Mouse (Mus musculus) cerebellum, adult 18-20 months (tissue): ENCODE data around the gene Eps15l1.

Source experiments
- DNase-seq, 2 experiments: peaks; one replicate each; pipeline ENCODE4 v3.0.0; 2021

Gene Eps15l1

DNA sequence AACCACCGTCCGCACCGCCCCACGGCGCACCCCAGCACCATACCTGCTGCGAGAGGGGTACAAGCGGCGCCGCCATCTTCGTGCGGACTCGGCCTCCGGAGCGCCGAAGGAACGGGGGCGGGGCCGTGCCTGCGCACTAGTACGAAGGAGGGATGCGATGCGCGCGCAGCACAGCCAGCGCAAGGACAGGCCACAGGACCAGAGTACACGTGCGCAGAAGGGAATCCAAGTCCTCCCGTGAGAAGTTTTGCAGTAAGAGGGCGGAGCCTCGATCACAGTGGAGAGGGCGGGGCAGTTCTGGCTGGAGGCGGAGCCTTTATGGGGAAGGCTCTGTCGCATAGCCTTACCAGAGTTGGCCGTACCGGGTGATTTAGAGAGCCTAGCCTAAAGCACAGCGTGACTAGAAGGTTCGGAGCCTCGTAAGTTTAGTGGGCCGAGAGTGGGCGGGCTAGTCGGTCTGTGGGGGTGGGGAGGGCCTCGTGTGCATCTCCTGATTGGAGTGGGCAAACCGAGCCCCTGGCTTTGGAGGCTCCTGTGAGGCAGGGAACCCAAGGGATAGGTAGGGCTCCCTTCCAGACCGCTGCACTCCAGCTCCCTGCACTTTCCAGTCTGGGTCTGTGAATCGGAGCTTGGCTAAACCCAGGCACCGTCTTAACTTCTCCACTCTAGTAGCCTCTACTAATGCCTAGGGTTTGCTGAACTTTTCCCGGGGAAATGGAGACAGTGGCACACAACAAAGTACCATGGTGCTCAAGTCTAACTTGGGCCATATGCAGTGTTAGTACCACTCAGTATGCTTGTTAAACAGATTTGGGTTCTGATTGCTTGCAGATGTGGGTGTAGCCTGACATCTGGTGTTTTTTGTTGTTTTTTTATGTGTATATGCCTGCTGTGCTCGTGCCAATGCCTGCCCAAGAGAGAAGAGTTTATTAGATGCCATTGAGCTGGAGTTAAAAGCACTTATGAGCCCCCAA lies at the start of gene Eps15l1:
Eps15l1 (minus strand) TSS at position 99 of the 974 bp plus-strand sequence.
- peak; percentile 98 to 99 for DNase-seq

DNA sequence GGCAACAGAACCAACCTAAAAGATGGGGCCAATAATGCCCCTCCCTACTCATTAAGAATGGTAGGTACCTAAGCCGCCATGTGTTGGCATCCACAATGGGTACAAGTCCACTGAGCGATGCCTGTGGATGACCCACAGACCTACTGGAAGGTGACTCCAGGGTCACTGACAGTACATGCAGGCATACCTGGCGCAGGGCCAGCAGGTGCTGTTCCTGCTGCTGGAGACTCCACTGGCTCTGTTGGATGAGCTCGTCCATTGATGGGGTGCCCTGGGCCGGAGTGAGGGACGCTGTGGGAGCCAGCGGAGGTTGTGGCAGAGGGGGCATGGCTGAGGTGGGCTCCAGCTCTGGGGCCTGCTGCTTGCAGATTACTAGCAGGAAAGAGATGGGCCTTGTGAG lies 49.4 kb upstream of the Eps15l1 start:
- DNase-seq, result no peak

DNA sequence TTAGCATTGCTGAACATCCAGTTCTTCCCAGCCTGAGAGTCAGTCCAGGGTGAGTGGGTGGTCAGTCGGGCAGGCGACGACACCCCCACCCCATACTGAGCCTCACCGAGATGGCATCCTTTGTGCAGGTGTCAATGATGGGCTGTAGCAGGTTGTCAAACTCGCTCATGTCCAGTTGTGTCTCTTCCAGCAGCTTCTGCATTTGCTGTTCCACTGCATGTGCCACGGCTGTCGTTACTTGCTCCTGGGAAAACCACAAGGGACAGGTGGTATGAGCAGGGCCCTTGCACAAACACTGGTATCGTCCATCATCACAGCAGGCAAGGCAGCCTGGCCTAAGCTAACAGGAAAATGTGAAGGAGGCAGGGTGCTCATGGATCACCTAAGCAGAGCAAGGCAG lies 48.7 kb upstream of the Eps15l1 start:
- DNase-seq, result no peak

DNA sequence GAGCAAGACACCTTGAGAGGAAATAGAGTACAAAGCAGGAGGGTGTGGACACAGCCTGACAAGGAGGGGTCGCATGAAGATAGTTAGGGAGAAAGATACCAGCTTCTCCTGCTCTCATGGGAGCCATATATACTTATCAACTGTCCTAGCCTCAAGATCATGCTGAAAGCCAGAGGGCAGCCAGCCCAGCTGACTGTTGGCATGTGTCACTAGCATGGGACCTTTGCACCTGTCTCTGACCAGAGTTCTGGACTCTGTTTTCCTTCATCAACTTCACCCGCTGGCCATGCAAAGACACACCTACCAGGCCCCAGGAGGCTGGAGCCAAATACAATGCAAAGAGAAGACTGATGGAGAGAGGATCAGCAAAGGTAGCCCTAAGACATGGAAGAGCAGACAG lies 48.0 kb upstream of the Eps15l1 start:
- no peak for DNase-seq

DNA sequence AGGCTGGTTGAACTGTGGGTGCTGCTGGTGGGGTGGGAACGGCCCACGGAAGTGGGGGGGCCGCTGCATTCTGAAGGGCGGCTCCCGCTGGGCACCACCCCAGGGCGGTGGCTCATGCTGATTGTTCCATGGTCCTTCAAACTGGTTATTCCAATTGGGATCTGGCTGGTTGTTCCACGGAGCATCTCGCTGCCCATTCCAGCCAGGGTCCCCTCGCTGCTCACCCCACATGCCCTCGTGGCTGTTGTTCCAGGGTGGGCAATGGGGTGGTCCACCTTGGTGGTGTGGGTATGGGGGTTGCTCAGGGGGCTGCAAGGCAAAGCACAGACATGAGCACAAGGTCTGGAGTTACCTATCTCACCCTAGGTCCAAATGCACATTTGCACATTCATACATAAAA lies 43.0 kb upstream of the Eps15l1 start:
- no peak for DNase-seq

DNA sequence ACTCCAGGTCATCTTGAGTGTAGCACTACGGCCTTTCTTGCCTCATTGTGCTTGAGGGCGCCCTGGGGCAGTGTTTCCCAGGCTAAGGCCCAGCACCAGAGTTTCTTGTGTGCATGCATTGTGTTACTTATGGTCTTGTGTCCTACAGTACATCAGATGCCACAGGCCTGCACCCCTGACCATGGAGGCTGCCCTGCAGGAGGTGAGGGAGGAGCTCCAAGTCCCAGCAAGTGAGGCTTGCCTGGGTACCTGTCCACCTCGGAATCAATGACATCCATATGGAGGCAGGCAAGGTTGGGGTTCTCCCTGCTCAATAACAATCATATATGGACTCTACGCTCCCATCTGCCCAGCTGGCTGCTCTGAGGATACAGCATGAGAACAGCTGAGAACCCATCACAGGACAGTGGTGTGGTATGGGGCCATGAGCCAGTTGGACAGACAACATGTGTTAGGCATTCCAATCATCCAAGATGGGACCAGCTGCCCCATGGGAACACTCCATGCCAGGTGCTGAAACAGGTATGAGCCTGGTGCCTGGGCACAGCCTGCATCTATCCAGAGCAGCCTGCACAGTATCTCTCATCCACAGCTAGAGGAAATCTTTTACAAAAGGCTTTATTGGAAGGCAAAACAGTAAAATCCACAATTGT lies 38.7 kb upstream of the Eps15l1 start:
- DNase-seq, result no peak

DNA sequence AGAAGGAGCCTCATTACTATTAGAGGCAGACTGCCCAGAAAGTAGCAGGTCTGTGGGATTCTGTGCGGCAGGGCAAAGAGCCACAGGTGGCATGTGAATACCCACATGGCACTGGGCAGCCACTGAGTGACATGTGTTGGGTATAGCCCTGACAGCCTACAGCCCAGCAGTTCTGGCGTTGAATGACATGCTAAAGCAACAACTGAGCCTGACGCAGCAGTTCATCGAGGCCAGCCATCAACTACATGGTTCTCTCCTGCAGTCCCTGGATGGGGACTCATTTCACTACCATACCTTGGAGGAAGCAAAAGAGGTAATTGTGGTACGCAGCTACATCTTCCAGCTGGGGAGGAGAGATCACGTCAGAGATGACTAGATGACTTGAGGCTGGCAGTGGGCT lies 37.2 kb upstream of the Eps15l1 start:
- DNase-seq, result no peak

DNA sequence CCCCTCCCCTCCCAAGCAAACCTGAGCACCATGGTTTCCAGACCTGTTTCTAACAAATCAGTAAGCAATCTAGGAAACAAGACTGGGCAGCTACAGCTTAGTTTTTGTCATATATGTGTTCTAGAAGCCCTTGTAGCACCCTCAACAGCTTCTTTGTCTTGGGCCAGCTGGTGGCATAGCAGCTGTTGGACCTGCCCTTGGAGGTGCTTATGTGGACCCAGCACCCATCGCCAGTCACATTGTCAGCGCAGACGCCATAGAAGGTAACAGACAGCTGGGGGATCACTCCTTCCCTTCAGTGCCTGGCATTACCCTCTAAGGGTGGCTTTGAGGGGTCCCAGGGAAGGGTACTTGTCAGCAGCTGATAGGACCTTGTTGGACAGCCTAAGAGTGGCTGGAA lies 36.5 kb upstream of the Eps15l1 start:
- no peak for DNase-seq

DNA sequence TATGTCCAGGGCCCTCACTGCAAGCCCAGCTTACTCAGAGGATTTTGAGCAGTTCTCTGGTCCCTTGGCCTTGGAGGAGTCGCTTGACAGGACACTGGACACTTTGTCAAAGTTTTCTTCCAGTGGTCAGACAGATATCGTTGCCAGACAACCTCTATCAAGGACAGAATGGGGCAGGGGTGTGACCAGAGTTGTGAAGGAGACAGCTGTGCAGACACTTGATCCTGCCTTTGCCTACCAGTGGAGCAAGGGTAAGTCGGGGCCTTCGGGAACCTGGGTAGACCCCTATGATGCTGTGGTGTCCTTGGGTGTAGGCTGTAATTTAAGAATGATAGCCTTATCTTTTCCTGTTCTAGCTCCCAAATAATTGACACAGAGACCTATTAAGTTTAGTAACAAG lies 34.1 kb upstream of the Eps15l1 start:
- no peak for DNase-seq

DNA sequence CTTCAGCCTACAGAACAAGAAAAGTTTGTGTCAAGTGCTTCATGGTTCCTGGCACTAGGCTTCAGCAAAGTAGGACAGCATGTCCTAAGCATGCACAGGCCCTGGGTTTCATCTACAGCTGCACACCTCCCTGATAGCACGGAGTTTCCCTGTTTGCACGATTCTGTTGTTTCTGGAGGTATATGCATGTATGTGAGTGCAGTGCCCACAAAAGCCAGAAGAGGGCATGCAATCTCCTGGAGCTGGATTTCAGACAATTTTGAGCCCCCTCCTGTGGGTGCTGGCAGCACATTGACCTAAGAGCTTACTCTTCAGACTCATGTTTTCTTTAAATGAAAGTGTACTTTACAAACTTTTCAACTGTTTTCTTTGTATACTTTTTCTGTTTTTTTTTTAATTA lies 32.6 kb upstream of the Eps15l1 start:
- no peak for DNase-seq

DNA sequence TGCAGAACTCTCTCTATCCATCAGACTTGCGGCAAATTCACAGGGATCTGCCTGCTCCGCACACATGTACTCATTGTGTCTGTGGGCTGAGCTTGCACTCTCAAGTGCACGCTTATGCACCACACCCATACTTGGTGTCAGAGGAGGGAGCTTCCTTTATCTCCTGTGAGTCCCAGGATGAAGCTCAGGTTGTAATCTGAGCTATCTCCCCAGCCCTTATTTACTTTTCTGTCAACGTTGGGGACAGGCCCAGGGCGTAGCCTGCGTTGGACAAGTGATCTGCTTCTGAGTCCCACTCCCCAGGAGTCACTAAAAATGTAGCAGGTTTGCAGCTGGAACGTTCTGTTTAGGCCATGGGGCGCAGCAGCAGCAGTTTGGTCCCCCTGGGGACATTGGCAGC lies 30.3 kb upstream of the Eps15l1 start:
- DNase-seq, result no peak

DNA sequence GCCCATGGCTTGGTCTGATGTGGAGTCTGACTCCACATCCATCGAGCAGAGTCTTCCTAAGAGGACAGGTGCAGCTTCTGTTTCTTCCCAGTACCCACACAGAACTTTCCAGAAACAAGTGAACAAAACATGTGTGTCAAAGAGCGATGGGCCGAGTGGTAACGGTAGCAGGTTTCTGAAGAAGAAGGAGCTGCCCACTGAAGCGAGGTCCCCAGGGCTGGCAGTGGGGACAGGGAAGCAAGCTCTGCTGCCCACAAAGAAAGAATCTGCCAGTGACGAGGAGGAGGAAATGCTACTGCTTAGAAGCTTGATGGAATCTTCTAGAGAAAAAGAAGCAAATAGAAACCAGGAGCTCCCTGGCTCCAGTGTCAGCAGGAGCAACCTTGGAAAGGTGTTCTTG lies 23.8 kb upstream of the Eps15l1 start:
- DNase-seq, result no peak

DNA sequence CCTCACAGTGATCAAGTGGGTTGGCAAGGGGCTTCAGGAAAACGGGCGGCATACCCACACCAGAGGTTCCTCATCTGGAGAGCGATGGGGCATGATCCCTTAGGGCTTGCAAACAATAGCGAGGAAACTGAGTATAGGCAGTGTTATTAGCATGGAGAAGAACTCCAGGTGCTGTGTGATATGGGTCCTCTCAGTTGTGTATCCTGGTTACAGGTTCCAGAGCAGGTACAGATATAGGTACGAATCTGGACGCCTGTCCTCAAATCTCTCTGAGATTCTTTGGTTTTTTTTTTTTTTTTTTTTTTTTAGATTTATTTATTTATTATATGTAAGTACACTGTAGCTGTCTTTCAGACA lies 22.7 kb upstream of the Eps15l1 start:
- no peak for DNase-seq

DNA sequence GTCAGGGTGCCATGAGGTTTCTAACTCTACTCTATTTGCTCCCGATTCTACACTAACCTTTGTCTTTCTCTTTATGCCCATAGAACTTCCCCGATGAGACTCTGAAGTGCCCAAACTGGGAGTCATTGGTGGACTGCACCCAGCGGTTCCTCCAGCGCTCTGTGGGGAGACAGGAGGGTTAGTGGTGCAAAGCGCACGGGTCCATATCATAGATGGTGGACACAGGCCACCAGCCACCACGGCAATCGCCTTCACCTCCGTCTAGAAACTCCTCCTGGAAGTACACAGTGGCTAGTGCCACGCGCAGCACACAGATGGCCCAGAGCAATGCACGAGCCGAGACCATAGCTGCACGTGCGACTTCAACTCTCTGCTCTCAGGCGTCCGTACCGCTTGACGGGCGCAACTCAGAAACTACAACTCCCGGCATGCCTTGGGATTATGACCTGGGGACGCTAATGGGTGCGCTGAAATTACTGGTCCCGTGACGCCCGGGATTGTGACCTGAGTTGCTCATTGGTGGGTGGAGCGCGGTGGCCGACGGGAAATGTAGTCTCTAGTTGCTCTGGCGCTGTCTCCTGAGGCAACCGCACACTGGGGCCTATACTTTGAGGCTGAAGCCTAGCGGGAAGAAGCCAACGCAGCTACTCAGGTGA lies 22.2 kb upstream of the Eps15l1 start, which contains the start of the genes Calr3 and 1700030K09Rik:
Calr3 (minus strand) TSS at position 533 of the 656 bp plus-strand sequence.
1700030K09Rik (plus strand) TSS at position 543 of the 656 bp plus-strand sequence.
- DNase-seq, result peak; percentile 98 to 100

DNA sequence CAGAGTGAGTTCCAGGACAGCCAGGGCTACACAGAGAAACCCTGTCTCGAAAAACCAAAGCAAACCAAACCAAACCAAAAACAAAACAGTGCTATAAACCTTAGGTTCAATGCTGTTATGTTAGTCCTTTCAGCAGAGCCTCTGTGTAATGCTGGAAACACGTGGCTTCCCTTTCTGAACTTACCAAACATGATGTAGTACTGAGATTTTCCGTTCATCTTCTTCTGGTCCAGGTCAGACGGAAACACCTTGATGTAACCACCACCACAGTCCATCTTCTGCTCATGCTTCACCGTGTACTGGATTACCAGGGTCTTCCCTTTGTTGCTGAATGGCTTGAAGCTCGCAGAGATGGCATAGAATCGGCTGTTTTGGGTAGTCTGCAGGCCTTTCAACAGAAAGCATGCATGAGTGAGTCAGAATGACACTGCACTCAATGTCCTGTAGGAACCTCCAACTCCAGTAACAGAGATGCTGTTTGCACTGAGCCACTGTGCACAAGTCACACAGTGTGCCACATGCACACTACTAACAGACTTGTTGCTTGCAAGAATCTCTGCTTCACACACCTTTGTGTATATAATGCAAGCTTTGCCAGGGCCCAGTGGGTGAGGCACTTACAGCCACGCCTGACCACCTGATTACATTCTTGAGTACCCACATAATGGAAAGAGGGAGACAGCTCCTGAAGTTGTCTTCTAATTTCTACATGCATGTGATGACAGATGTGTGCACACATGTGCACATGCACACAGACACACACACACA lies 17.2 kb upstream of the Eps15l1 start:
- no peak for DNase-seq

DNA sequence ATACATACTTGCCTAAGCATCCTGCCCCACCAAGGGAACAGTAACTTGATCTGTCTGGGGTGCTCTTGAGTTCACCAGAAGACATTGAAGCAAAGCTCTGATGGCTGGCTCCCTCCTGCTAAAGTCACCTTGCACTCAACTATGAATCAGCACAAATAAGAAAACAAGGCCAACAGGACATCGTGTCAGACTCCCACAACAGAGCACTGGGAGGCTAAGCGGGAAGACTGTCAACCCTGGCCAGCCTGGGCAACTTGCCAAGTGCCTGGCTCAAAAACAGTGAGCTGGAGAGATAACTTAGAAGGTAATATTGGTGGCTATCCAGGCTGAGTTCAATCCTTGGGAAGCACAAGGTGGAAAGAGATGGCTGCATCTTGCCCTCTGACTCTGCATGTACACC lies 13.7 kb upstream of the Eps15l1 start:
- peak in 1 of 2 experiments; percentile 34 for DNase-seq

DNA sequence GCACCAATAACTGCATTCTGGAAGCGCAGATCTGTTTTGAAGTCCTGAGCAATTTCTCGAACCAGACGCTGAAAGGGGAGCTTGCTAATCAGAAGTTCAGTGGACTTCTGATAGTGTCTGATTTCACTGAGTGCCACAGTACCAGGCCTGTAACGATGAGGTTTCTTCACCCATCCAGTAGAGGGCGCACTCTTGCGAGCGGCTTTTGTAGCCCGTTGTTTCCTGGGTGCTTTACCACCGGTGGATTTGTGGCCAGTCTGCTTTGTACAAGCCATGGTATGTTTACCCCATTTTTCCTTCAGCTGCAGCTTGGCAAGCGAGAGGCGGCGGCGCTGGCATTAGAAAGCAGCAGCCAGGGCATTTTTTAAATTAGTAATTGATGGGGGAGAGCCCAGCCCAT lies 8.4 kb upstream of the Eps15l1 start:
- no peak for DNase-seq

DNA sequence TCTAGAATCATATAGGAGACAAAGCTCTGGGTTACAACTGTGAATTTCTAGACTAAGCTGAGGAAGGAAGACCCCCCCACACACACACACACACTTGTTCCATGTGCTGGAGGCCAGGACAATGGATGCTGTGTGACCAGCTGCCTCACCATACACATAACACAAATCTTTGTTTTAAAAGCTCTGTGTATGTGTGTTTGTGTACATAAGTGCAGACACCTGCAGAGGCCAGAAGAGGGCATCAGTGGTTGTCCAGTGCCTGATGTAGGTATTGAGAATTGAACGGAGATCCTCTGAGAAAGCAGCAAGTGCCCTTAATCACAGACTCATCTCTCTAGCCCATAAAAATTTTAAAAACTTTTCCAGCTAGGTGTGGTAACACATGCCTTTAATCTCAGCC lies 1.7 kb upstream of the Eps15l1 start:
- no peak for DNase-seq

DNA sequence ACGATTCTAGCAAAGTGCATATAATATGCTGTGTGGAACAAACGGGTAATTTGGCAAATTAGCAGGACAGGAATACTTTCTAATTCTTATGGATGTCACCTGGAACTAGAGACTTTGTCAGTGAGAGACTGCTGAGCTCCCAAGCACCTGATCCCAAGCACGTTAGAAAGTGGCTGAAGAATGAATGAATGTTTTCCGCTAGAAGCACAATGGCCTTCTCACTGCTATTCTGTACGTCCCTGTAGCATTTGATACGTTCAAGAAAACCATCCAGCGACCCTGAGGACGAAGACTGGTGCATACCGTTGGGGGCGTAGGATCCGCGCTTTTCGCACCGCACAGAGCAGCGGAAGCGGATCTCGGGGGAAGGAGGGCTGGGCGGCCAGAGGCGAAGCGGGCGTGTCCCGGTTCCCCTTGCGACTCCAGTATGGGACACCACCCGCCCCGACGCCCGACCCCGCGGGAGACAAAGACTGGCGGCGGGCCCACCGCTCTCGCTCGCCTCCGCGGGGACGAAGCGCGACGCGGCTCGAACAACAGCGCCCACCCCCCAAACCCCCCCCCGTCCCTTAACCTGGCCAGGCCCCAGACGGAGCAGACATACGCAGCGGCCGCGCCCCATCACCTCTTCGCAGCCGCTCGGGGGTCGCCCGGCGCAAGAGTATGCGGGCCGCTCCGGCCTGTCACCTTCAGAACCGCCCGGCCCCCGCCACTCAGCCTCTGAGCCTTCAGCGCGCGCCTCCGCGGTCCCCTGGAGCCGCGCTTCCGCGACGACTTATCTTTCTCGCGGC lies 494 bp downstream of the Eps15l1 start:
- DNase-seq, result peak; percentile 42 to 59

DNA sequence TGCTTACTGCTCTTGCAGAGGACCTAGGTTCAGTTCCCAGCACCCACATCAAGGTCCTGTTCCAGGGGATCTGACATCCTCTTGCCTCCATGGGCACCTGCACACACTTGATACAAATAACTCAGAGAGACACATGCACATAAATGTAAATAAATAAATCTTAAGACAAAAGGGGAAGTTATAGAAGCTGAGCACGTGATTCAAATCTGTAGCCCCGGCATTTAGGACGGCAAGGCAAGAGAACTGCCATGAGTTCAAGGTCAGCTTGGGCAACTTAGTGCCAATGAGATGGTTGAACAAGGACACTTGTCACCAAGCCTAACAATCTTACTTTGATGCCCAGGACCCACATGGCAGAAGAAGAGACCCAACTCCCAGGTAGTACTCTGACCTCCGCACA lies 3.2 kb downstream of the Eps15l1 start:
- no peak for DNase-seq

DNA sequence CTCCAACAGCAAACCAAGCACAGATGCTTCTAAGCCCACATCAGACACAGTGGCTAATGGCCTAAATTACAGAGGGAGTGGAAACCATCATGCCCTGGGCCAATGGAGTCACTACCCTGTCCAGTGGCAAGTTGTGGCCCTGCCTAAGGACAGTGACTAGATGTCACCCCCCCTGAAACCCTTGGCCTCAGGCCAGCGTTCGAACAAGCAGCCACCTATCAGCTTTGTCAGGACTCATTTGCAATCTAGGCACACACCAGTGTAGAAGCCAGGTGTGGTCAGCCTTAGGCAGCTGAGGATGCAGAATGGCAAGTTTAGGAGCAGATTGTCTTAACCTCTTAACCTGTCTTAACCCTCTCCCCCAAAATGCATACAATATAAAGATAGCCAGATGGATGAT lies 6.0 kb downstream of the Eps15l1 start:
- DNase-seq, result peak in 1 of 2 experiments; percentile 27

DNA sequence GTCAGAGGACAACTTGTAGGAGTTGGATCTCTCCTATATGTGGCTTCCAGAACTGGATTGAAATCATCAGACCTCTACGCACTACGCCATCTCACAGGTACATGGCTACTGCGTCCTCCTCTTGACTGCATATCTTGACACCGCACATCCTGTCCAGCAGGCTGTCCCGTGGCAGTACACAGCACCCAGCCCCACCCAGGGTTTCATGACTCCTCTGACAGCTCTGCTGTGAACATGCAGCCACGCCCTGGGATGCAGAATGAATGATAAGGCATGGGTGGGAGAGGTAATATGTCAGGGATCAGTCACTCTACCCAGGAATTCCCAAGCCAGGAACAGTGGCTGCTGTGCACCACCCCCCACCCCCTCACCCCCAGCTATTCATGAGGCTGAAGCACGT lies 7.4 kb downstream of the Eps15l1 start:
- no peak for DNase-seq
